Mouse (Mus musculus) kidney, adult 2 months (tissue): ENCODE results near the gene Dhx32. TPM values are rescaled to one million over a fixed set of nuclear protein-coding genes. Genes with fewer than 3 reads are reported as not detected.

Experiments used
- DNase-seq: peaks from one replicate; pipeline ENCODE4 v3.0.0; 2021
- H3K27ac ChIP-seq: fragments of 200-500 bp; 2 replicates; pipeline ENCODE4 v1.5.1; 2012; ENCODE audit warnings: low read depth, low read length, control low read depth, inconsistent platforms; ENCODE audit not compliant: insufficient read depth
- H3K27me3 ChIP-seq: fragments of 200-500 bp; replicated peaks from 2 replicates; pipeline ENCODE4 v1.6.1; 2012; ENCODE audit warnings: mild to moderate bottlenecking, moderate library complexity, low read length, inconsistent platforms; ENCODE audit not compliant: control insufficient read depth, insufficient read depth
- H3K36me3 ChIP-seq: fragments of 200-500 bp; 2 replicates; pipeline ENCODE4 v1.6.1; 2012; ENCODE audit warnings: mild to moderate bottlenecking, moderate library complexity, low read length, inconsistent platforms; ENCODE audit not compliant: control insufficient read depth, insufficient read depth
- H3K4me1 ChIP-seq: fragments of 200-500 bp; 2 replicates; pipeline ENCODE4 v1.6.1; 2011; ENCODE audit warnings: low read length; ENCODE audit not compliant: control insufficient read depth, insufficient read depth
- H3K4me3 ChIP-seq: fragments of 200-500 bp; 2 replicates; pipeline ENCODE4 v1.5.1; 2011; ENCODE audit warnings: mild to moderate bottlenecking, low read depth, low read length, control low read depth; ENCODE audit not compliant: insufficient read depth
- CTCF ChIP-seq: fragments of 200-500 bp; conservative IDR thresholded peaks from 2 replicates; pipeline ENCODE4 v1.5.1; 2011; ENCODE audit warnings: low read depth, mild to moderate bottlenecking, control low read depth, low read length, moderate library complexity, mixed read lengths; ENCODE audit not compliant: insufficient read depth, insufficient read length
- POLR2A ChIP-seq: fragments of 200-500 bp; IDR thresholded peaks from one replicate; pipeline ENCODE4 v1.6.1; 2011; ENCODE audit warnings: low read depth, low read length, control low read depth
- WGBS: fragments of 180-500 bp; shearing (Covaris S2); methylation state at CpG from one replicate; pipeline ENCODE4 v1.1.7; 2018; 5-methylcytosine and 5-hydroxymethylcytosine counted together
- polyA plus RNA-seq: library from polyadenylated mRNA; depleted of rRNA; stranded (reverse); fragments of >200 nt; gene quantifications from 2 replicates; pipeline ENCODE4 v1.2.3, GENCODE M21; 2012

Dhx32 gene
- polyA plus RNA-seq, 1 experiment, result 26.1 TPM

DNA sequence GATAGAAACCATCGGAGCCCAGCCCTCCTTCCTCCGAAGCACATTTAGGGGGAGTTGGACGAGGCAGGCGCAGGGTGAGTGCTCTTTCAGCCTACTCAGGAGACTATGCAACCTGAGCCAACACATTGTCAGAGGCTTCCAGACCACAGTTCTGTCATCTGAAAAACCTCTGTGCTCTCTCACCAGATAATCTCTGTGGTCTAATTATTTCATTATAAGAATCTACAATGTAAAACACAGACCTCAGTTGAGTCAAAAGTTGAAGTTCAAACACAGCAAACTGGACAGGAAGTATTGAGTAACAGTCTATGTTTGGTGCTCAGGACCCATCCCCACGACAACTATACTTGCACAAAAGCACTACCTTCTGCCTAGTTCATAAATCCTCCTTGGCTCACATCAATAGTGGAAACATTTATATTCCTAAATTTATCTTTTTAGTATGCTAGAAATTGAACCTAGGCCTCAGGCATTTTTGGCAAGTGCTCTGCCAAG is 24.5 kb downstream of the Dhx32 start:
- Histone ChIP-seq H3K27me3 (no peaks in the 10 kb centered on the region), H3K27ac (no peak overlapping the region), H3K36me3 (no peaks in the 10 kb centered on the region), H3K4me1 (peaks cover 2% of the 10 kb centered on the region; the same call in 1 of the 2 replicates), H3K4me3 (no peak overlapping the region)
- DNase-seq, result no peak
- TF ChIP-seq CTCF (no peak), POLR2A (no peak)
- WGBS, result 75% methylated on average over 5 of the region's 5 CpGs

DNA sequence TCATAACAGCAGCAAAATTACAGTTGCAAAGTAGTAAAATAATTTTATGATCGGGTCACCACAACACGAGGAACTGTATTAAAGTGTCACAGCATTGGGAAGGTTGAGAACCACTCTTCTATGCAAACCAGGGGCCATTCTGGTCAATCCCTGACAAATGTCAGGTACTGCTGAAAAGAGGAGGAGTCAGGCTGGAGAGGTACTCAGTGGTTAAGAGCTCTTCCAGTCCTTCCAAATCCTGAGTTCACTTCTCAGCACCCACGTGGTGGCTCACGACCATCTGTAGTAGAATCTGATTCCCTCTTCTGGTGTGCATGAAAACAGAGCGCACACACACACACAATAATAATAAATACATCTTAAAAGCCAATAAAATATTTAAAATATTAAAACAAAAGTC is 31.4 kb downstream of the Dhx32 start:
- DNase-seq, result no peak
- TF ChIP-seq POLR2A, result no peak
- TF ChIP-seq CTCF, result no peak
- Histone ChIP-seq H3K4me3 (no peak overlapping the region), H3K27me3 (no peaks in the 10 kb centered on the region), H3K36me3 (no peaks in the 10 kb centered on the region), H3K27ac (no peak overlapping the region), H3K4me1 (peaks cover 6% of the 10 kb centered on the region)
- 75% methylated on average over 5 of the region's 5 CpGs for WGBS

DNA sequence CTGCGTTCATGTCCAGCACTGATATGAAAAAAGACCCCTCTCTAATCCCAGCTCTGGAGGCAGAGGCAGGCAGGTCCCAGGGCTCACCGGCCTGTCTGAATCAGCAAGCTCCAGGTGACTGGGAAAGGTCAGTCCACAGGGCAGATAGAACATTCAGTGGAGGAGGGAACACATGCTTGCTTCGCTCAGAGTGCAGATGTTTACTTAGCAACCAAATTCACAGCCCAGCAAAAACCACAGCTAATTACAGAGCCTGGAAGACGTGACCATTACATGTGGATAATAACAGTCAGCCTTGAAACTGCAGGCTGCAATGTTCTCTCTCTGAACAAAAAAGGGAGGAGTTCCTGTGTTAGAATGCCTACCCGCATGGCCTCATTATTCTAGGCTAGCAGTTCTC is 31.9 kb downstream of the Dhx32 start:
- Histone ChIP-seq H3K36me3 (no peaks in the 10 kb centered on the region), H3K4me3 (no peak overlapping the region), H3K4me1 (peaks cover 6% of the 10 kb centered on the region), H3K27me3 (no peaks in the 10 kb centered on the region), H3K27ac (no peak overlapping the region)
- peak; percentile 53 for DNase-seq
- no peak for TF ChIP-seq POLR2A
- no peak for TF ChIP-seq CTCF
- 43% methylated on average over 5 of the region's 5 CpGs for WGBS

DNA sequence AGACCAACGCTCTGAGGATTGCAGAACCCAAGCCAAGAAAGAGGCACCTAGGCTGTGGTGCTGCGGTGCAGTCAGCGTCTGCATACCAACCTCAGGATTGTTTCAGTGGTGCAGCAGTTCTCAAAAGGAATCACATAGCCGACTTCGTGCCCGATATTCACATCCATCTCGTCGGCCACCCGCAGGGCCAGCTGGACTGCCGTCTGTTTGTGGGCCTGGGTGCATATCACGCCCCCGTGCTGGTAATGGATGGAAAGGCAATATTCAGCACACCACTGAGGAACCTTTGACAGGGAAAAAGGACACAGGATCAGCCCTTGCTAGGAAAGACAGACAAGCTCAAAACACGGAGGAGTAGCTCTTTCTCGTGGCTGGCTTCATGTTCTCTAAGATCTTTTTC is 33.8 kb downstream of the Dhx32 start:
- 88% methylated on average over 14 of the region's 14 CpGs for WGBS
- TF ChIP-seq POLR2A (no peak), CTCF (no peak)
- peaks cover 6% of the 10 kb centered on the region for H3K4me1 ChIP-seq
- no peaks in the 10 kb centered on the region for H3K27me3 ChIP-seq
- H3K27ac ChIP-seq, result no peak overlapping the region
- no peak for DNase-seq
- H3K36me3 ChIP-seq, result no peaks in the 10 kb centered on the region
- no peak overlapping the region for H3K4me3 ChIP-seq

- Histone ChIP-seq H3K4me1 (peaks cover 6% of the 10 kb centered on the region), H3K27me3 (no peaks in the 10 kb centered on the region), H3K27ac (no peak overlapping the region), H3K36me3 (no peaks in the 10 kb centered on the region), H3K4me3 (no peak overlapping the region)
- 83% methylated on average over 8 of the region's 8 CpGs for WGBS
- DNase-seq, result no peak
- TF ChIP-seq CTCF, result no peak
Observed at GRCm38 (mm10) chr7:133747372-133747771, 35.2 kb downstream of the Dhx32 start.

DNA sequence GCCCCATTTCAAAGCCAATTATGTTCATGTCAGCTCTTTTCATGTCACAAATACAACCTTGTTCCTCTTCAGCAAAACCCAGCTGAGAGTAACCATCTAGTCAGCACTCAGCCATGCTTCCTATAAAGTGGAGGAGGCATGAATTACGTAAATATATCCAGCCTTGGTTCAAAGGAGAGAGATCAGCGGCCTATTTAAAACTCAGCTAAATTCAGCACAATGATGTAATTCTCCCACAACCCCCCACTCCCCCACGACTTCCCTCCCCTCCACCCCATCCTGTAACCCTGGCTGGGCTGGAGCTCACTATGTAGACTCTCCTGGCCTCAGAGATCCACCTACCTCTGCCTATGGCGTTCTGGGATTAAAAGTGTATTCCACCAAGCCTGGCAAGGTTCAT is 37.8 kb downstream of the Dhx32 start:
- 38% methylated on average over 4 of the region's 4 CpGs for WGBS
- H3K4me1 ChIP-seq, result no peaks in the 10 kb centered on the region
- no peak overlapping the region for H3K27ac ChIP-seq
- no peak for TF ChIP-seq CTCF
- no peak for TF ChIP-seq POLR2A
- no peaks in the 10 kb centered on the region for H3K27me3 ChIP-seq
- H3K4me3 ChIP-seq, result no peak overlapping the region
- no peak for DNase-seq
- no peaks in the 10 kb centered on the region for H3K36me3 ChIP-seq

DNA sequence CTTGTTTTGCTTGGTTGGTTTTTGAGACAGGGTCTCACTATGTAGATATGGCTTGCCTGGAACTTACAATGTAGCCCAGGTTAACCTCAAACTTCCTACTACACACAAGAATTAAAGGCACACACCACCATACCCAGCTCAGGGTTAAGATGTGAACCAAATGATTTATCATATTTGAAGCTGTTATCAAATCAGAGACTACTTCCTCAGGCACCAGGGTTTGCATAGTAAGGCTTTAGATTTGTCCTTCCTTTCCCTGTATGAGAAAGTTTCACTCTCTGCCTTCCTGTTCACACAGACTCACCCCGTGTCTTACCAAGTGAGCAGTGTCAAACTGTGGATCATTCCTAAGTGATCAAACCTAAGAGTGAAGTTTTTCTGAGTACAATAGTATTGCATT is 38.3 kb downstream of the Dhx32 start:
- Histone ChIP-seq H3K27ac (no peak overlapping the region), H3K27me3 (no peaks in the 10 kb centered on the region), H3K36me3 (no peaks in the 10 kb centered on the region), H3K4me3 (no peak overlapping the region), H3K4me1 (no peaks in the 10 kb centered on the region)
- TF ChIP-seq POLR2A (no peak), CTCF (no peak)
- DNase-seq, result no peak
- 71% methylated on average over 1 of the region's 1 CpGs for WGBS

- WGBS, result 63% methylated on average over 4 of the region's 4 CpGs
- no peak overlapping the region for H3K4me3 ChIP-seq
- H3K4me1 ChIP-seq, result no peaks in the 10 kb centered on the region
- DNase-seq, result no peak
- no peak overlapping the region for H3K27ac ChIP-seq
- no peak for TF ChIP-seq POLR2A
- no peak for TF ChIP-seq CTCF
- no peaks in the 10 kb centered on the region for H3K36me3 ChIP-seq
- no peaks in the 10 kb centered on the region for H3K27me3 ChIP-seq
Observed at GRCm38 (mm10) chr7:133743611-133744010, 38.9 kb downstream of the Dhx32 start.
